Mouse (Mus musculus): ENCODE data around the gene Klk5. TPM values are rescaled to one million over a fixed set of nuclear protein-coding genes. Genes with fewer than 3 reads are reported as not detected.

The Klk5 gene
- polyA plus RNA-seq, 1 experiment, result not detected

DNA sequence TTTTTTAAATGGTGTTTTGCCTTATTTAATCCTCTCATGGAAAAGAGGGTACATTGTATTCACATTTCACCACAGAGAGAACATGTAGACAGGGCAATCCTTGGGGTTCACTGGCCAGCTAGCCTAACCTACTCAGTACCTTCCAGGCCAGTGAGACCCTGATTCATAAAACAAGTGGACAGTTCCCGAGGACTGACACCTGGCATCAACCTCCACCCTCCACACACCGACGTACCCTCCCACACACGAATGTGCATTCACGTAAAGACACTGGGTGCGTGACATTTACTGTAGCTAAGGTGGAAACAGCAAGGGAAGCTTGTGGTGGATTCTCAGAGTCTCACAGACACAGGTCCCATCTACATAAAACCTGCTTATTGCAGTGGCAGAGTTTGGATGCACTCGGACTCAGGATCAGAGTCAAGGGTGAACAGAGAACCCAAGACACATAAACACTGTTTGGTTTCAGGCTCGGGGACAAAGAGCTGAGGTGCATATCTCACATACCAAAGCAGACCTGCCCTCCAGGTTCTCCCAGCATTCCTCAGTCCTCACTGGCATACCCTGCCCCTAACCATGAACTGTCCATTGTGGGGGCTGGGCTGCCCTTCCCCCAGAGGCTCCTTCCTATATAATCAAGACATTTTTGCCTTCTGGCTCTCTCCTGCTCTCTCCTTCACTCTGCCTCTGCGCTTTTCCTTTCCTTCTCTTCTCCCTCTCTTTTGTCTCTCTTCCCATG lies 13.0 kb downstream of the Klk5 start:
- Histone ChIP-seq H3K27me3 (ENCODE audit: control insufficient read depth, insufficient read depth, insufficient read length) (no peaks in the 10 kb centered on the region), H3K4me3 (no peak overlapping the region), H3K4me2 (ENCODE audit: low read depth) (no peak overlapping the region), H3K79me2 (ENCODE audit: control insufficient read depth, insufficient read depth) (no peaks in the 10 kb centered on the region), H3ac (ENCODE audit: control insufficient read depth, insufficient read length) (no peak overlapping the region), H3K36me3 (ENCODE audit: control insufficient read depth, insufficient read depth) (no peaks in the 10 kb centered on the region)
- no peak for TF ChIP-seq E2F4 (IDR thresholded peaks at IDR 0.05; ENCODE audit: insufficient read depth)
- TF ChIP-seq MYOD1 (IDR thresholded peaks at IDR 0.05; ENCODE audit: control insufficient read depth in 1 of 3, insufficient read length in 2 of 3, low read depth in 2 of 3), result no peak
- no peak for TF ChIP-seq MAX (IDR thresholded peaks at IDR 0.05; ENCODE audit: low read depth)
- no peak for TF ChIP-seq POLR2AphosphoS2 (IDR thresholded peaks at IDR 0.05; ENCODE audit: insufficient read length, low read depth)
- no peak for TF ChIP-seq TCF12 (IDR thresholded peaks at IDR 0.05; ENCODE audit: insufficient read depth, poor library complexity, severe bottlenecking)
- no peak for TF ChIP-seq USF1 (IDR thresholded peaks at IDR 0.05; ENCODE audit: low read depth)
- no peak for TF ChIP-seq MYOG (IDR thresholded peaks at IDR 0.05; ENCODE audit: control insufficient read depth in 1 of 3, insufficient read depth in 1 of 3, insufficient read length in 2 of 3, low read depth in 2 of 3)
- no peak for TF ChIP-seq CEBPB (IDR thresholded peaks at IDR 0.05; ENCODE audit: insufficient read depth, poor library complexity, severe bottlenecking)
- TF ChIP-seq SRF (IDR thresholded peaks at IDR 0.05; ENCODE audit: control insufficient read depth, insufficient read length, low read depth), result no peak
- TF ChIP-seq TCF3 (IDR thresholded peaks at IDR 0.05; ENCODE audit: insufficient read length, low read depth), result no peak
- TF ChIP-seq POLR2A (IDR thresholded peaks at IDR 0.05; ENCODE audit: insufficient read length, low read depth), result no peak
- TF ChIP-seq REST (IDR thresholded peaks at IDR 0.05; ENCODE audit: insufficient read depth, insufficient read length), result no peak

DNA sequence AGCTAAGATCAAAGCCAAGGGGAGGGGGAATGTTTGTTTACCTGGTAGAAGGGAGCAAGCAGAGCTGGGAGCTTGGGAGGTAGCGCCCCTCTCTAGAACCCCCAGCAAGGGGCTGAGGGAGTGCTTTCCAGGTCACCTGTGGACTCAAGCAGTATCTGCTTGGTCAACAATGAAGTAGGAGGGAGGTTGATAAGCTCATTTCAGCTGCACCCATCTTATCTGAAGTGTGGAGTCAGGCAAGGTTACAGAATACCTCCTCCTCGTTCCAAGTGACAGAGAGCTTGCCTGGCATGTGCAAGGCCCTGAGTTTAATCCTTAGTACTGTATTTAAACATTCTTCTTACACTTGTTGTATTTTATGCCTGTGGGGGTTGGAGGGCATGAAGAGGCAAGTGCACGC lies 13.9 kb downstream of the Klk5 start:
- Histone ChIP-seq H3K79me2 (ENCODE audit: control insufficient read depth, insufficient read depth) (no peaks in the 10 kb centered on the region), H3K36me3 (ENCODE audit: control insufficient read depth, insufficient read depth) (no peaks in the 10 kb centered on the region)

DNA sequence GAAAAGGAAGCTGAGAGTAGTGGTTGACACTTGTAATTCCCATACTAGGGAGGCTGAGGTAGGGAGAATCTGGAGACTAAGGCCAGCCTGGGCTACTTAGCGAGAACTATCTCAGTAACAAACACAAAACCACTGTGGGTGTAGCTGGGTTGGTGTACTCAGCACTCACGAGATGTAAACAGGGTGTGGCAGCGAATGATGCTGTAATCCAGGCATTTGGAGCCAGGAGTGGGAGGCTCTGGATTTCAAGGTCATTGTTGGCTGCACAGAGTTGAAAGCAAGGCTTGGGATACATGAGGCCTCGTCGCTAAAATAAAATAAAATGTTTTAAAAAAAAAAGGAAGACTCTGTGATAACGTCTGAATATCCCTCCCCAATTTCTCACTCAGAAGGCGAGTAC lies 14.5 kb downstream of the Klk5 start:
- no peak overlapping the region for H3K4me2 ChIP-seq (ENCODE audit: low read depth)
- H3K4me3 ChIP-seq, result no peak overlapping the region
- no peak overlapping the region for H3ac ChIP-seq (ENCODE audit: control insufficient read depth, insufficient read length)
- H3K36me3 ChIP-seq (ENCODE audit: control insufficient read depth, insufficient read depth), result no peaks in the 10 kb centered on the region
- no peak for TF ChIP-seq MYOD1 (IDR thresholded peaks at IDR 0.05; ENCODE audit: control insufficient read depth in 1 of 3, insufficient read length in 2 of 3, low read depth in 2 of 3)
- TF ChIP-seq TCF3 (IDR thresholded peaks at IDR 0.05; ENCODE audit: insufficient read length, low read depth), result no peak
- no peak for TF ChIP-seq E2F4 (IDR thresholded peaks at IDR 0.05; ENCODE audit: insufficient read depth)
- TF ChIP-seq POLR2A (IDR thresholded peaks at IDR 0.05; ENCODE audit: insufficient read length, low read depth), result no peak
- no peak for TF ChIP-seq MAX (IDR thresholded peaks at IDR 0.05; ENCODE audit: low read depth)
- no peak for TF ChIP-seq CEBPB (IDR thresholded peaks at IDR 0.05; ENCODE audit: insufficient read depth, poor library complexity, severe bottlenecking)
- no peak for TF ChIP-seq MYOG (IDR thresholded peaks at IDR 0.05; ENCODE audit: control insufficient read depth in 1 of 3, insufficient read depth in 1 of 3, insufficient read length in 2 of 3, low read depth in 2 of 3)
- no peak for TF ChIP-seq USF1 (IDR thresholded peaks at IDR 0.05; ENCODE audit: low read depth)
- TF ChIP-seq TCF12 (IDR thresholded peaks at IDR 0.05; ENCODE audit: insufficient read depth, poor library complexity, severe bottlenecking), result no peak
- no peak for TF ChIP-seq REST (IDR thresholded peaks at IDR 0.05; ENCODE audit: insufficient read depth, insufficient read length)
- TF ChIP-seq SRF (IDR thresholded peaks at IDR 0.05; ENCODE audit: control insufficient read depth, insufficient read length, low read depth), result no peak
- TF ChIP-seq POLR2AphosphoS2 (IDR thresholded peaks at IDR 0.05; ENCODE audit: insufficient read length, low read depth), result no peak
- H3K27me3 ChIP-seq (ENCODE audit: control insufficient read depth, insufficient read depth, insufficient read length), result no peaks in the 10 kb centered on the region
- no peaks in the 10 kb centered on the region for H3K79me2 ChIP-seq (ENCODE audit: control insufficient read depth, insufficient read depth)

More for the DNA sequence above, 13.9 kb downstream of the Klk5 start:
- no peak overlapping the region for H3K4me2 ChIP-seq (ENCODE audit: low read depth)
- no peak for TF ChIP-seq SRF (IDR thresholded peaks at IDR 0.05; ENCODE audit: control insufficient read depth, insufficient read length, low read depth)
- no peak overlapping the region for H3ac ChIP-seq (ENCODE audit: control insufficient read depth, insufficient read length)
- H3K27me3 ChIP-seq (ENCODE audit: control insufficient read depth, insufficient read depth, insufficient read length), result no peaks in the 10 kb centered on the region
- H3K4me3 ChIP-seq, result no peak overlapping the region

DNA sequence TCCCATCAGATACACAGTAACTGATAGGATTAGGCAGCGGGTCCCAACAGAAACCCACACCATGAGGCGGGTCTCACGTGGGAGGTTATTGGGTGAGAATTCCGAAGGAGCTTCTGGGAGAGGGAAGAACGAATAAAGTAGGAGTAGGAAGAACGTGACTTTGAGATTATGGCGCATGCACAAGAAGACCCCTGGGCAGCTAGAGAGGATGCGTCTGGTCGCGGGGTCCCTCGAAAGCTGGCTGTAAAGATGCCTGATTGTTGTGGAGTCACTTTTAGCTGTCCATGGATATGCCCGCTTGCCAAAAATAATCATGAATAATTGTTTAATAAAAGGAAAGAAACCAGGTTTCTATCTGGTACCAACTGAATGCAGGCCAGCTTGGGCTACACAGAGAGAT lies 15.7 kb downstream of the Klk5 start:
- Histone ChIP-seq H3K79me2 (ENCODE audit: control insufficient read depth, insufficient read depth) (no peaks in the 10 kb centered on the region), H3K4me2 (ENCODE audit: low read depth) (no peak overlapping the region), H3K36me3 (ENCODE audit: control insufficient read depth, insufficient read depth) (no peaks in the 10 kb centered on the region), H3K4me3 (no peak overlapping the region), H3K27me3 (ENCODE audit: control insufficient read depth, insufficient read depth, insufficient read length) (no peaks in the 10 kb centered on the region), H3ac (ENCODE audit: control insufficient read depth, insufficient read length) (no peak overlapping the region)
- TF ChIP-seq SRF (IDR thresholded peaks at IDR 0.05; ENCODE audit: control insufficient read depth, insufficient read length, low read depth) (no peak), POLR2A (IDR thresholded peaks at IDR 0.05; ENCODE audit: insufficient read length, low read depth) (no peak), E2F4 (IDR thresholded peaks at IDR 0.05; ENCODE audit: insufficient read depth) (no peak), MAX (IDR thresholded peaks at IDR 0.05; ENCODE audit: low read depth) (no peak)

DNA sequence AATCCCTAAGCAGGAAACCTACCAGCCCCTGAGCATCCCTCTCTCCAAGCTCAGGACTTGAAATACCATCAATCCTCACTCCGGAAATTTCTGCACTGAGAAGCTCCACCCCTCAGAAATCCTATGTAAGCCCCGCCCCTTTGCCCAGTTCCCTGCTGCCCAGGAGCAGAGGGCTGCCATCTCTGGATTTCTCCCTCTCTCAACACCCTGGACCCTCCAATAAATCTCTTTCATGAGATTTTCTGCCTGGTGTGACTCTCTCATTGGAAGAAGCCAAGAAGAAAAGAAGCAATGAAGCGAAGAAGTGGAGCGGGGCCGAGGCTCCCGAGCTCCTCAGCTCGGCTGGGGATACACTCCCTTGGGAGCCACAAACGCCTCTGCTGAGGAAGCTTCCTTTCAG lies 18.6 kb downstream of the Klk5 start:
- TF ChIP-seq CEBPB (IDR thresholded peaks at IDR 0.05; ENCODE audit: insufficient read depth, poor library complexity, severe bottlenecking) (no peak), TCF3 (IDR thresholded peaks at IDR 0.05; ENCODE audit: insufficient read length, low read depth) (no peak), MYOG (IDR thresholded peaks at IDR 0.05; ENCODE audit: control insufficient read depth in 1 of 3, insufficient read depth in 1 of 3, insufficient read length in 2 of 3, low read depth in 2 of 3) (no peak), REST (IDR thresholded peaks at IDR 0.05; ENCODE audit: insufficient read depth, insufficient read length) (no peak), POLR2AphosphoS2 (IDR thresholded peaks at IDR 0.05; ENCODE audit: insufficient read length, low read depth) (no peak), MAX (IDR thresholded peaks at IDR 0.05; ENCODE audit: low read depth) (no peak), USF1 (IDR thresholded peaks at IDR 0.05; ENCODE audit: low read depth) (no peak), E2F4 (IDR thresholded peaks at IDR 0.05; ENCODE audit: insufficient read depth) (no peak), SRF (IDR thresholded peaks at IDR 0.05; ENCODE audit: control insufficient read depth, insufficient read length, low read depth) (no peak), TCF12 (IDR thresholded peaks at IDR 0.05; ENCODE audit: insufficient read depth, poor library complexity, severe bottlenecking) (no peak), MYOD1 (IDR thresholded peaks at IDR 0.05; ENCODE audit: control insufficient read depth in 1 of 3, insufficient read length in 2 of 3, low read depth in 2 of 3) (no peak), POLR2A (IDR thresholded peaks at IDR 0.05; ENCODE audit: insufficient read length, low read depth) (no peak)
- H3ac ChIP-seq (ENCODE audit: control insufficient read depth, insufficient read length), result no peak overlapping the region
- H3K36me3 ChIP-seq (ENCODE audit: control insufficient read depth, insufficient read depth), result no peaks in the 10 kb centered on the region
- H3K27me3 ChIP-seq (ENCODE audit: control insufficient read depth, insufficient read depth, insufficient read length), result no peaks in the 10 kb centered on the region
- no peak overlapping the region for H3K4me2 ChIP-seq (ENCODE audit: low read depth)
- no peak overlapping the region for H3K4me3 ChIP-seq
- no peaks in the 10 kb centered on the region for H3K79me2 ChIP-seq (ENCODE audit: control insufficient read depth, insufficient read depth)

Data from myocyte (in vitro differentiated cells).